Mouse (Mus musculus) kidney, adult 2 months (tissue): Measurements from ENCODE around the gene Tead4. TPM values are rescaled to one million over a fixed set of nuclear protein-coding genes. Genes with fewer than 3 reads are reported as not detected.

ENCODE experiments used
- DNase-seq: peaks from one replicate; pipeline ENCODE4 v3.0.0; 2021
- H3K27ac ChIP-seq: fragments of 200-500 bp; 2 replicates; pipeline ENCODE4 v1.5.1; 2012; ENCODE audit warnings: low read depth, low read length, control low read depth, inconsistent platforms; ENCODE audit not compliant: insufficient read depth
- H3K27me3 ChIP-seq: fragments of 200-500 bp; replicated peaks from 2 replicates; pipeline ENCODE4 v1.6.1; 2012; ENCODE audit warnings: mild to moderate bottlenecking, moderate library complexity, low read length, inconsistent platforms; ENCODE audit not compliant: control insufficient read depth, insufficient read depth
- H3K36me3 ChIP-seq: fragments of 200-500 bp; 2 replicates; pipeline ENCODE4 v1.6.1; 2012; ENCODE audit warnings: mild to moderate bottlenecking, moderate library complexity, low read length, inconsistent platforms; ENCODE audit not compliant: control insufficient read depth, insufficient read depth
- H3K4me1 ChIP-seq: fragments of 200-500 bp; 2 replicates; pipeline ENCODE4 v1.6.1; 2011; ENCODE audit warnings: low read length; ENCODE audit not compliant: control insufficient read depth, insufficient read depth
- H3K4me3 ChIP-seq: fragments of 200-500 bp; 2 replicates; pipeline ENCODE4 v1.5.1; 2011; ENCODE audit warnings: mild to moderate bottlenecking, low read depth, low read length, control low read depth; ENCODE audit not compliant: insufficient read depth
- CTCF ChIP-seq: fragments of 200-500 bp; conservative IDR thresholded peaks from 2 replicates; pipeline ENCODE4 v1.5.1; 2011; ENCODE audit warnings: low read depth, mild to moderate bottlenecking, control low read depth, low read length, moderate library complexity, mixed read lengths; ENCODE audit not compliant: insufficient read depth, insufficient read length
- POLR2A ChIP-seq: fragments of 200-500 bp; IDR thresholded peaks from one replicate; pipeline ENCODE4 v1.6.1; 2011; ENCODE audit warnings: low read depth, low read length, control low read depth
- WGBS: fragments of 180-500 bp; shearing (Covaris S2); methylation state at CpG from one replicate; pipeline ENCODE4 v1.1.7; 2018; 5-methylcytosine and 5-hydroxymethylcytosine counted together
- polyA plus RNA-seq: library from polyadenylated mRNA; depleted of rRNA; stranded (reverse); fragments of >200 nt; gene quantifications from 2 replicates; pipeline ENCODE4 v1.2.3, GENCODE M21; 2012

Tead4 gene
- polyA plus RNA-seq, 1 experiment = 1.3 TPM

DNA sequence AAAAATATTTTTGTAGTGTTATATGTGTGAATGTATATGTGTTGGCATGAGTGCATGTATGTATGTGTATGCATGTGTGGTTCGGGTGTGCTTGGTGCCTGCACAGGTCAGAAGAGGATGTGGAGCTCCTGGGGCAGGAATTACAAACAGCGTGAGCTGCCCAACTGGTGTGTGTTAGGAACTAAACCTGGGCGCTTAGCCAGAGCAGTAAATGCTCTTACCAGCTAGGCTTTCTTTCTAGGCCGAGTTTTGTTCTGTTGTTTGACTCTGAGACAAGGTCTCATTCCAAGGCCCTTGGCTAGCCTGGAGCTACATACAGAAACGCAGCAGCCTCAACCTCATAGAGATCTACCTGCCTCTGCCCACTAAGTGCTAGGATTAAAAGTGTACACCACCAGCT lies 9.3 kb downstream of the Tead4 start:
- Histone ChIP-seq H3K4me3 (no peak overlapping the region), H3K27ac (no peak overlapping the region), H3K36me3 (no peaks in the 10 kb centered on the region), H3K4me1 (0 out of 2 replicates have a peak, but pooled peaks cover 2% of the 10 kb centered on the region), H3K27me3 (no peaks in the 10 kb centered on the region)
- 70% methylated on average over 5 of the region's 5 CpGs for WGBS
- TF ChIP-seq POLR2A (no peak), CTCF (no peak)
- no peak for DNase-seq

DNA sequence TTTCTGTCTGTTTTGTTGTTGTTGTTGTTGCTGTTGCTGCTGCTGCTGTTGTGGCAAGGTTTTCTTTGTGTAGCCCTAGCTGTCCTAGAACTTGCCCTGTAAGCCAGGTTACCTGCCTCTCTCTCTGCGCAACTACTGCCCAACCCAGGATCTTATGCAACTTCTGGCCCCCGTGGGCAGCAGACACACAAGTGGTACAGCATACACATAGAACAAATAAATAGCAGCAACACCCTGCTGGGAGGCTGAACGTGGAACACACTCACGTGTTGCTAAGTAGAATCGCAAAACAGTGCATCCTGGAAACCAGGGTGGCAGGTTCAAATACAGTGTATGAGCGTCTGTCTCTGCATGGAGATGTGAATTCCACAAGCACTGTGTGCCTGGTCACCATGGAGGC lies 11.9 kb downstream of the Tead4 start:
- Histone ChIP-seq H3K4me3 (no peak overlapping the region), H3K27me3 (no peaks in the 10 kb centered on the region), H3K4me1 (no peaks in the 10 kb centered on the region), H3K27ac (no peak overlapping the region), H3K36me3 (no peaks in the 10 kb centered on the region)
- 93% methylated on average over 6 of the region's 6 CpGs for WGBS
- TF ChIP-seq POLR2A (no peak), CTCF (no peak)
- no peak for DNase-seq

DNA sequence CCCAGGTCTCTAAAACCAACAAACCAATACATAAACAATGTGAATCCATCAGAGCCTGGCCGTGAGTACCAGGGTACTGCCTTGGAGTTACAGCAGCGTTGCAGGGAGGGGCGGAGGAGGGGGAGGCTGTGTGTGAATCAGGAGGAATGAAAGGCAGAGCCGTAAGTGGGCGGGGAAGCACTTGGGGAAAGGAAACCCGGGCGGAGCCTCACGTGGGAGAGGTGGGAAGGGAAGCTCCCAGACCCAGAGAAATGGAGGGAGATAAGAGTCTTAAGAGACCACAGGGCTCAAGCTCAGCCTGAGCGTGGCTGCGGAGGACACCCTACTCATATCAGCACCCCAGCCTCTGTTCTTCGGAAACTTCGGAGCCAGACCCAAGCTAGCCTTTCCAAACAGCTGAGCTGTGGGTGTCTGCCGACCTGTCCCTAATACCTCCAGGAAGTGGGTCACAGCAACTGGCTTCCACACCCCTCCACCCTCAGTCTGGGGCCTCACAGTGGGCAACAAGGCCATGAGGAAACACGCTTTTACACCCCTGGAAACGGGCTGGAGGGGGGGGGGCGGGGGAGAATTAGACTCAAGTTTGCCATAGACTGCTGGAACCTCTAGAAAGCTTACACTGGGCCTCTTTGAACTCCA lies 14.7 kb downstream of the Tead4 start:
- H3K36me3 ChIP-seq = no peaks in the 10 kb centered on the region
- WGBS = 12% methylated on average over 16 of the region's 16 CpGs
- peak; percentile 66 for DNase-seq
- TF ChIP-seq POLR2A (no peak), CTCF (no peak)
- no peak overlapping the region for H3K27ac ChIP-seq
- no peaks in the 10 kb centered on the region for H3K27me3 ChIP-seq
- H3K4me3 ChIP-seq = peak overlapping the region; percentile 34; the same call in 1 of the 2 replicates
- H3K4me1 ChIP-seq = no peaks in the 10 kb centered on the region

DNA sequence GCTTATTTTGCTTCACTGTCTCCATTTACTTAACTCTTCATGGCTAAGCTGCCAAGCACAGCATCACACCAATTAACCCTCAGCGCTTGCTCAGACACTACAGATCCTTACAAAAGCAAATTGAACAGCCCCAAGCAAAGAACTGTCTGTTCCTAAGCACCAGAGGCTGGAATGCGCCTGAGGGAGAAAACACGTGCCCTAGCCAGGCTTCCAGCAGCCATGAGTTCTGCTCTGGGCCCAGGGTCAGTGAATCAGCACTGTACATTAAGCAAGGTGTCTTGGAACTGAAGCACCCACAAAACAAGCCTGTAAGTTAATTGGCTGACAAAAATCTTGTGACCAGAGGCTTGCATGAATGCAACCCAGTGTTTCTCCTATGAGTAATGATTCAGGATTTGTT lies 18.5 kb downstream of the Tead4 start:
- no peaks in the 10 kb centered on the region for H3K27me3 ChIP-seq
- no peak overlapping the region for H3K4me3 ChIP-seq
- no peak for TF ChIP-seq POLR2A
- TF ChIP-seq CTCF = no peak
- no peaks in the 10 kb centered on the region for H3K36me3 ChIP-seq
- DNase-seq = no peak
- no peak overlapping the region for H3K27ac ChIP-seq
- 65% methylated on average over 3 of the region's 3 CpGs for WGBS
- no peaks in the 10 kb centered on the region for H3K4me1 ChIP-seq

DNA sequence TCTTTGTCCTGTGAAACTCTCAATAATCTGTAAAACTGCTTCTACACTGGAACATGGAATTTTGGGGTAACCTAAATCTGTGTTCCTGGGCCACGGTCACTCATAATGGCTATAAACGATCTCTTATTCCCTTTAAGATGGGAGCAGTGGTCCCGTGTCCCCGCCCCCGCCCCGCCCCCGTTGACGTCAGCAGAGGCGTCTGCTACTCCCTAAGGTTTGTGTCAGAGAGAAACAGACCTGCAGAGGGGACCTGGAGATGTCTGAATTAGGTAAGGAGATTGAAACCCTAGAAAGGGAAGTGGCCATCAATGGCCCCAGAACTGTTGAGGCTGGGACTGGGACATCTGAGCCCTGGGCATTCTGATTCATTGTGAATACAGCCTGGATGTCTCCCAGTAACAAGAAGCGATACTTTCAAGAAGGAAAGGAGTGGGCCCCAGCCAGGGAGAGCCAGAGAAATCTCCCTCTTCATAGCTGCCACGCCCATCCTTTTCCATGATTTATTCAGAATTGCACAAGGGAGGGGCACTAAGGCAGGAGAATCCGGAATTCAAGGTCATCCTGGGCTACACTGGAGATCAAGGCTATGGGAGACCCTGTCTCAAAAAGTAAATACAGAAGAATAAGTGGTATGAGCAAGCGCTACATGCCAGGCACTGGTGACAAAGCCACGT lies 20.0 kb downstream of the Tead4 start:
- no peaks in the 10 kb centered on the region for H3K36me3 ChIP-seq
- TF ChIP-seq CTCF = no peak
- TF ChIP-seq POLR2A = no peak
- WGBS = 47% methylated on average over 14 of the region's 14 CpGs
- H3K27me3 ChIP-seq = no peaks in the 10 kb centered on the region
- no peak for DNase-seq
- no peak overlapping the region for H3K27ac ChIP-seq
- 0 out of 2 replicates have a peak, but pooled peaks cover 4% of the 10 kb centered on the region for H3K4me1 ChIP-seq
- H3K4me3 ChIP-seq = no peak overlapping the region

DNA sequence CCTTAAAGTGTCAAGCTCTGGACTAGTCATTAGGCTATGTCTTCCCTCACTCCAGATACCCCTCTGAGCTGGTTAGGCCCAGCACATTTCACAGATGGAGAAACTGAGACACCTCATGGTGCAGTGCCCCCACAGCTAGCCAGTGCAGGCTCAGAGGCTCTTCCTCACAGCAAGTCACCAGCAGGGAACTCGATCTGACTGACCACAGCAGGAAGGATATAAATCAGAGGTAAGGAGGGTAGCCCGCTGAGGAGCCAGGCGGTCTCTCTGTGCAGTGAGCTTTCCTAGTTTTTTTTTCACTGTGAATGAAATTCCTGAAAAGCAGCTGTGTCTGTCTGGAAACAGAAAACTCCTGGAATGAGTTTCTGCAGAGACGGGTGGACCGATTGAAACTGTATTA lies 21.0 kb downstream of the Tead4 start:
- H3K4me1 ChIP-seq = 0 out of 2 replicates have a peak, but pooled peaks cover 4% of the 10 kb centered on the region
- H3K27ac ChIP-seq = no peak overlapping the region
- 45% methylated on average over 5 of the region's 5 CpGs for WGBS
- H3K4me3 ChIP-seq = no peak overlapping the region
- TF ChIP-seq CTCF (no peak), POLR2A (no peak)
- H3K27me3 ChIP-seq = no peaks in the 10 kb centered on the region
- DNase-seq = no peak
- H3K36me3 ChIP-seq = no peaks in the 10 kb centered on the region

DNA sequence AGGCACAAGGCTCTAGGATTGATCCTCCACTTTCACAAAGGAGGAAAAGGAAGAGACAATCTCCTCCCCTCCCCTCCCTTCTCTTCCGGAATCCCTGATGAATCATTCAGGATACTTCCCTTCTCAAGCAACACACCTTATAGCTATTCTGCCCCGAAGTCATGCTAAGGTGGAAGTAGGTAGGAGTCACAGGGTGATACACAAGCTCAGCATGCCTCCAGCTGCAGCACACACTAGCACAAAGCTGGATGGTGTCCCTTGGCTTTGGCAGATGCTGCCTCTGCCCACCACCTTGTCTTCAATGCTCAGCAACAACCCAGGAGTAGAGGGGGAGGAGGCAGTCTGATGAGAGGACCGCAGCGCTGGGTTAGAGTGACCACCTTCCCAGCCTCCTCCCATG lies 21.5 kb downstream of the Tead4 start:
- no peaks in the 10 kb centered on the region for H3K36me3 ChIP-seq
- 57% methylated on average over 4 of the region's 4 CpGs for WGBS
- no peak overlapping the region for H3K27ac ChIP-seq
- TF ChIP-seq CTCF = no peak
- no peak for TF ChIP-seq POLR2A
- DNase-seq = no peak
- no peaks in the 10 kb centered on the region for H3K27me3 ChIP-seq
- 0 out of 2 replicates have a peak, but pooled peaks cover 4% of the 10 kb centered on the region for H3K4me1 ChIP-seq
- H3K4me3 ChIP-seq = no peak overlapping the region
